Mouse (Mus musculus): Measurements from ENCODE around the gene Gm10638.

The Gm10638 gene

GRCm38 (mm10) chr8:86786498-86786897 lies 41.0 kb downstream of the Gm10638 start:
- no peak for DNase-seq (ENCODE audit: low spot score in 2 of 2)

- no peak for DNase-seq (ENCODE audit: low spot score in 2 of 2)
Measured at GRCm38 (mm10) chr8:86787891-86788420, 42.5 kb downstream of the Gm10638 start.

- DNase-seq (ENCODE audit: low spot score in 2 of 2): no peak
Measured at GRCm38 (mm10) chr8:86789576-86789975, 44.1 kb downstream of the Gm10638 start.

GRCm38 (mm10) chr8:86791542-86791941 lies 46.0 kb downstream of the Gm10638 start:
- DNase-seq (ENCODE audit: low spot score in 2 of 2): no peak

- DNase-seq (ENCODE audit: low spot score in 2 of 2): no peak
Measured at GRCm38 (mm10) chr8:86794716-86795115, 49.2 kb downstream of the Gm10638 start.
